Mouse (Mus musculus) E14TG2a.4 (cell line): Measurements from ENCODE around the gene Hist1h2bf.
"Not testable (repeated sequence)": the region's sequence is repeated elsewhere in the genome, so short reads cannot be mapped to it uniquely, and the experiment has no call there.

ENCODE experiments used
- H3K27me3 ChIP-seq: 2 replicates; pipeline ENCODE4 v1.6.1; 2014; ENCODE audit warnings: low read length, control low read depth; ENCODE audit not compliant: insufficient read depth
- H3K36me3 ChIP-seq: 2 replicates; pipeline ENCODE4 v1.6.1; 2014; ENCODE audit warnings: low read length, control low read depth; ENCODE audit not compliant: insufficient read depth
- H3K4me1 ChIP-seq: replicated peaks from 2 replicates; pipeline ENCODE4 v1.6.1; 2014; ENCODE audit warnings: low read depth, low read length, control low read depth
- H3K4me3 ChIP-seq: replicated peaks from 2 replicates; pipeline ENCODE4 v1.5.1; 2014; ENCODE audit warnings: mild to moderate bottlenecking, low read length
- H3K9me3 ChIP-seq: 2 replicates; pipeline ENCODE4 v1.6.1; 2014; ENCODE audit warnings: low read length, control low read depth
- CTCF ChIP-seq: conservative IDR thresholded peaks from 2 replicates; pipeline ENCODE4 v1.5.1; 2014; ENCODE audit warnings: low read length
- NANOG ChIP-seq: IDR thresholded peaks from 2 replicates; pipeline ENCODE4 v1.6.1; 2014; ENCODE audit warnings: borderline replicate concordance, low read length, mixed read lengths
- POU5F1 ChIP-seq: IDR thresholded peaks from 2 replicates; pipeline ENCODE4 v1.6.1; 2014; ENCODE audit warnings: low read length, borderline replicate concordance

Hist1h2bf gene

GRCm38 (mm10) chr13:23562699-23563462 is 11.1 kb downstream of the Hist1h2bf start:
- Histone ChIP-seq H3K4me3 (peak overlapping the region; percentile 74), H3K27me3 (no peaks in the 10 kb centered on the region), H3K36me3 (no peaks in the 10 kb centered on the region), H3K4me1 (peaks cover 16% of the 10 kb centered on the region), H3K9me3 (no peaks in the 10 kb centered on the region)
- TF ChIP-seq POU5F1, result no peak
- TF ChIP-seq CTCF, result peak; percentile 59

DNA sequence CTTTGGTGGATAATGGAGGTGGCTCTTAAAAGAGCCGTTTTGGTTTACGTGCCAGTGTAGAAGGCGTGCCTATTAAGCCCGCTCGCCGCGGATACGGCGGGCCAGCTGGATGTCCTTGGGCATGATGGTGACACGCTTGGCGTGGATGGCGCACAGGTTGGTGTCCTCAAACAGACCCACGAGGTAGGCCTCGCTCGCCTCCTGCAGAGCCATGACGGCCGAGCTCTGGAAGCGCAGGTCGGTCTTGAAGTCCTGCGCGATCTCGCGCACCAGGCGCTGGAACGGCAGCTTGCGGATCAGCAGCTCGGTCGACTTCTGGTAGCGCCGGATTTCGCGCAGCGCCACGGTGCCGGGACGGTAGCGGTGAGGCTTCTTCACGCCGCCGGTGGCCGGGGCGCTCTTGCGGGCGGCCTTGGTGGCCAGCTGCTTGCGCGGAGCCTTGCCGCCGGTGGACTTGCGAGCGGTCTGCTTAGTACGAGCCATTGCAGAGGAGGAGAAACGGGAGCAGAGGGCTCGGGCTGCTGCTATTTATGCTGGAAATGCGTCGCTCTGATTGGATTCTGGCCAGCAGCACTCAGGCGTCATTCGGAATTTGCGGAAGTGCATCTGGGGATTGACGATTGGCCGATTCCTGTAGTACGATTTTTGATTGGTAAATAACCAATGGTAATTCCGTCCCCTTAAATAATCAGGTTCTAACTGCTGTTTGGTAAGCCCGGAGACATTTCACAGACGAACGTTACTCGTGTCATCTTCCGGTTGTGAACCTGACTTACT is 11.9 kb downstream of the Hist1h2bf start, which contains the start of gene Hist1h3e:
Gene Hist1h3e, minus strand, starts transcription at position 487 of the 777 bp plus-strand sequence.
- H3K36me3 ChIP-seq, H3K27me3 ChIP-seq, H3K9me3 ChIP-seq: not testable (repeated sequence)
- Histone ChIP-seq H3K4me1 (peaks cover 21% of the 10 kb centered on the region), H3K4me3 (peak within 1 kb of the TSS; percentile 74)

DNA sequence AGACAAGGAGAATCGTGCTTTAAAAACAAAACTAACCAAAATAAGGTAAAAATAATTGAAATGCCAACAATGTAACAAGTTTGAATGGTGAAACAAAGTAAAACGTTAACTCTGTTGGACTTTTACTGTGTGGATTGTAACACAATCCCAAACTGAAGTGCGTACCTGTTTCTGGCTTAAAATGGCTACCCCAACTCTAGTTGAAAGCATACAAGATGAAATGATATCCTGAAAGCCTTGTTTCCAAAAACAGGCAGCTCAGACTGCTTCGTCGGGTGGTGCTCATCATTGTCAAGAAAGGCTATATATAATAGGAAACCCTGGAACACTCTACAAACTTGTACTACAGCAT is 12.5 kb downstream of the Hist1h2bf start:
- not testable (repeated sequence) for H3K27me3 ChIP-seq, H3K36me3 ChIP-seq, H3K9me3 ChIP-seq
- peak overlapping the region; percentile 63 for H3K4me3 ChIP-seq
- H3K4me1 ChIP-seq, result peaks cover 24% of the 10 kb centered on the region

- not testable (repeated sequence) for H3K36me3 ChIP-seq, H3K9me3 ChIP-seq, H3K27me3 ChIP-seq
- 0 out of 2 replicates have a peak overlapping the region, but pooled peaks have one; percentile 13 for H3K4me3 ChIP-seq
- H3K4me1 ChIP-seq, result peaks cover 27% of the 10 kb centered on the region
Measured at GRCm38 (mm10) chr13:23560699-23561098, 13.3 kb downstream of the Hist1h2bf start.

DNA sequence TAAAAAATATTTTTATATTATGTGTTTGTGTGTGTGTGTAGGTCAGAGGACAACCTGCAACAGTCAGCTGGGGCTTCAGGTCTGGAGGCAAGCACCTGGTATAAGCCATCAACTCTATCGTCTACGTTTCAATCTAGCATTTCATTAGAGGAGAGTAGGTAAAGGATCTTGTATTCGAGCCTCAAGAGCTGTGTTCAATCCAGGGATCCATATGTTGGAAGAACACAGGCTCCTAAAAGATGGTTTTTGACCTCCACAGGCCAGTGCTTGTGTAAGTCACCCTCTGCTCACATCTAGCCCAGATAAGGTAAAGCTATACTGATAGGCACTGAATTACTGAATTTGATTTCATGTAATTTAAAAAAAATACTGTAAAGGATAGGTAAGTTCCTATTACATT is 17.1 kb downstream of the Hist1h2bf start:
- H3K36me3 ChIP-seq, result no peaks in the 10 kb centered on the region
- no peak overlapping the region for H3K4me3 ChIP-seq
- no peaks in the 10 kb centered on the region for H3K27me3 ChIP-seq
- no peak for TF ChIP-seq POU5F1
- no peak for TF ChIP-seq CTCF
- no peak for TF ChIP-seq NANOG
- peaks cover 28% of the 10 kb centered on the region for H3K4me1 ChIP-seq
- H3K9me3 ChIP-seq, result no peaks in the 10 kb centered on the region

DNA sequence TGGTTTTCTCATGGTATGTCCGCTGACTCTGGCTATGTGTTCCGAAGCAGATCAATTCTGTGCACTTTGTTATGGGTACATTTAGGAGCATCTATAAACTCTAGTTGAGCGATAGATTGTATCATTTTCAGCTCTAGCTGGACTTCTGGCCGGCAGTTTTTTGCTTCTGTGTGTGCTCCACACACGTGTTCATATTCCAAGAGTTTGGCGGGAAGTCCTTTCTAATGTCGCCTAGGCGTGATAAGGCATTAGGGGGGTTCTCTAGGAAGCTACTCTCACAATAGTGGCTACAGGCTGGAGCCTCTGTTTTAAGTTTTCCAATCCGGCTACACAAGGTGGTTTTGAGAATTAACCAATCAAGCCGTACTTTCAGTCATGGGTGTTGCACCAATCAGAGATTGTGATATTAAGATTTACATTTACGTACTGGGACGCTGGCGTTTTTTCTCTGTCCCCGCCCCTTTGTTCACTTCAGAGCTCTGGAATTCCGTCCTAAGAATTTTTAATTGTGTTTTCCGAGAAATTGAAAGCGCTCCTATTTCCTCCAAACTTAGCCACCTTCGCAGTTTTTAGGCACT is 18.1 kb downstream of the Hist1h2bf start:
- no peaks in the 10 kb centered on the region for H3K9me3 ChIP-seq
- TF ChIP-seq NANOG (no peak), POU5F1 (no peak), CTCF (no peak)

DNA sequence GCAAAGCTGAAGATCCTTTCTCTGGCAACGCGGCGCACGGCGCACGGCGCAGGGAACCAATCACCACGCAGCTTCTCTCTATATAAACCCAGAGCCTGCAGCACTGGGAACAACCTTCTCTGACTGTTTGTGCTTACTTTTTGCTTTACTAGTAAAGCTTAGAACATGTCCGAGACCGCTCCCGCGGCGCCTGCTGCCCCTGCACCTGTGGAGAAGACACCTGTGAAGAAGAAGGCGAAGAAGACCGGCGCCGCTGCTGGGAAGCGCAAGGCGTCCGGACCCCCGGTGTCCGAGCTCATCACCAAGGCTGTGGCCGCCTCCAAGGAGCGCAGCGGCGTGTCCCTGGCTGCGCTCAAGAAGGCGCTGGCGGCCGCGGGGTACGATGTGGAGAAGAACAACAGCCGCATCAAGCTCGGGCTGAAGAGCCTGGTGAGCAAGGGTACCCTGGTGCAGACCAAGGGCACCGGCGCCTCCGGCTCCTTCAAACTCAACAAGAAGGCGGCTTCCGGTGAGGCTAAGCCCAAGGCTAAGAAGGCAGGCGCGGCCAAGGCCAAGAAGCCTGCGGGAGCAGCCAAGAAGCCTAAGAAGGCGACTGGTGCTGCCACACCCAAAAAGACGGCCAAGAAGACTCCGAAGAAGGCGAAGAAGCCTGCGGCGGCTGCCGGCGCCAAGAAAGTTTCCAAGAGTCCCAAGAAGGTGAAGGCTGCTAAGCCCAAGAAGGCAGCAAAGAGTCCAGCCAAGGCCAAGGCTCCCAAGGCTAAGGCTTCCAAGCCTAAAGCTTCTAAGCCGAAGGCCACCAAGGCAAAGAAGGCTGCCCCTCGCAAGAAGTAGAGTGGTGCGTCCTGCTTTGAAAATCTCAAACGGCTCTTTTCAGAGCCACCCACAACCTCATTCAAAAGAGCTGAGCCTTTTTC is 18.8 kb downstream of the Hist1h2bf start:
- no peak for TF ChIP-seq POU5F1
- no peak for TF ChIP-seq NANOG
- TF ChIP-seq CTCF, result no peak
- Histone ChIP-seq H3K27me3 (no peaks in the 10 kb centered on the region), H3K36me3 (no peaks in the 10 kb centered on the region), H3K4me1 (peaks cover 29% of the 10 kb centered on the region), H3K4me3 (peak overlapping the region; percentile 78), H3K9me3 (no peaks in the 10 kb centered on the region)

More for the DNA sequence above, 18.1 kb downstream of the Hist1h2bf start:
- Histone ChIP-seq H3K27me3 (no peaks in the 10 kb centered on the region), H3K36me3 (no peaks in the 10 kb centered on the region), H3K4me3 (peak overlapping the region; percentile 78), H3K4me1 (peaks cover 28% of the 10 kb centered on the region)

DNA sequence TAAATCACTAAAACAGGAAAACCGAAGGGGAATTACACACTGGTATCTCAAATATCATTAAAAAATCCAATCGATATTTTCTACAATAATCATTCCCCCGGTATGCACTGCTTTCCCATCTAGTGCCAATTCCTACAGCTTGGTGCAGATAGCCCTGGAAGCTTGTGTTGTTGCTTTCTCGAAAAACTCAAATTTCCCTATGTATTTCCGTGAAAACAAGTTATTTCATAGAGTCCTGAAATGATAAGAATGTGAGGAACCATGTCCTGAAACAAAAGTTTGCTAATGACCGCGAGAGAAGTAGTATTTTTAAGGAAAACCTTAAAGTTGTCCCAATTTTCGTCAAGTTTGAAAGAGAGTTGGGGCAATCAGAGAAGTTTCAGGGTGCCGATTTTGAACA is 19.6 kb downstream of the Hist1h2bf start:
- TF ChIP-seq NANOG (no peak), CTCF (no peak), POU5F1 (no peak)
- no peaks in the 10 kb centered on the region for H3K36me3 ChIP-seq
- peak overlapping the region; percentile 78 for H3K4me3 ChIP-seq
- H3K4me1 ChIP-seq, result peaks cover 30% of the 10 kb centered on the region
- no peaks in the 10 kb centered on the region for H3K27me3 ChIP-seq
- H3K9me3 ChIP-seq, result no peaks in the 10 kb centered on the region
